8 mouse cellular contexts compared by ENCODE assay signal in genomic region chr2:139966288-139966687, GRCm38 (mm10).
DNase-seq lines count a peak whose midpoint lies in the region; ATAC-seq lines count a peak whose summit lies in the region.

No protein-coding gene starts in this region.

- no peak overlapping the region for H3K9ac ChIP-seq in neural tube, embryonic 15.5 days (replicated peaks)
- H3K9ac ChIP-seq in forebrain, embryonic 14.5 days (ENCODE audit: low read length): no peak overlapping the region
- H3K9ac ChIP-seq in liver, embryonic 11.5 days (ENCODE audit: low read depth, low read length): no peak overlapping the region

- no peak overlapping the region for H3K27ac ChIP-seq in neural tube, embryonic 15.5 days (replicated peaks)
- no peak overlapping the region for H3K27ac ChIP-seq in forebrain, embryonic 14.5 days (ENCODE audit: low read depth, low read length)
- H3K27ac ChIP-seq in liver, embryonic 11.5 days (ENCODE audit: low read depth, low read length): no peak overlapping the region

- H3K27me3 ChIP-seq in neural tube, embryonic 15.5 days (replicated peaks): no peaks in the 10 kb centered on the region
- H3K27me3 ChIP-seq in forebrain, embryonic 14.5 days (replicated peaks; ENCODE audit: control insufficient read depth, insufficient read depth, low read length): no peaks in the 10 kb centered on the region
- no peaks in the 10 kb centered on the region for H3K27me3 ChIP-seq in liver, embryonic 11.5 days (replicated peaks; ENCODE audit: control insufficient read depth, insufficient read depth, low read length)

- no peak for ATAC-seq in neural tube, embryonic 15.5 days (ENCODE audit: low FRiP score)
- no peak for ATAC-seq in forebrain, embryonic 14.5 days
- no peak for ATAC-seq in liver, embryonic 11.5 days (replicated peaks; ENCODE audit: low FRiP score)

- no peaks in the 10 kb centered on the region for H3K9me3 ChIP-seq in neural tube, embryonic 15.5 days (replicated peaks)
- no peaks in the 10 kb centered on the region for H3K9me3 ChIP-seq in forebrain, embryonic 14.5 days (replicated peaks; ENCODE audit: control insufficient read depth, low read length)
- no peaks in the 10 kb centered on the region for H3K9me3 ChIP-seq in liver, embryonic 11.5 days (ENCODE audit: control insufficient read depth, low read length)

- no peaks in the 10 kb centered on the region for H3K4me1 ChIP-seq in neural tube, embryonic 15.5 days
- no peaks in the 10 kb centered on the region for H3K4me1 ChIP-seq in forebrain, embryonic 14.5 days (ENCODE audit: control insufficient read depth, insufficient read depth, low read length)
- H3K4me1 ChIP-seq in liver, embryonic 11.5 days (replicated peaks; ENCODE audit: control insufficient read depth, insufficient read depth, low read length): no peaks in the 10 kb centered on the region

- H3K36me3 ChIP-seq in neural tube, embryonic 15.5 days: no peaks in the 10 kb centered on the region
- H3K36me3 ChIP-seq in forebrain, embryonic 14.5 days (ENCODE audit: control insufficient read depth, insufficient read depth, low read length): no peaks in the 10 kb centered on the region
- H3K36me3 ChIP-seq in liver, embryonic 11.5 days (ENCODE audit: control insufficient read depth, insufficient read depth, low read length): no peaks in the 10 kb centered on the region

- no peak overlapping the region for H3K4me3 ChIP-seq in neural tube, embryonic 15.5 days (replicated peaks)
- no peak overlapping the region for H3K4me3 ChIP-seq in forebrain, embryonic 14.5 days (ENCODE audit: low read depth, low read length)
- H3K4me3 ChIP-seq in liver, embryonic 11.5 days (ENCODE audit: low read depth, low read length): no peak overlapping the region

- no peak overlapping the region for H3K4me2 ChIP-seq in neural tube, embryonic 15.5 days
- H3K4me2 ChIP-seq in forebrain, embryonic 14.5 days (ENCODE audit: low read length): no peak overlapping the region
- H3K4me2 ChIP-seq in liver, embryonic 11.5 days: no peak overlapping the region

- peak; percentile 16 to 17 for DNase-seq in frontal cortex, postnatal 25 days (ENCODE audit: low spot score in 2 of 2)
- DNase-seq in frontal cortex, postnatal 14 days (ENCODE audit: low spot score in 2 of 2): no peak
- peak; percentile 44 for DNase-seq in neural tube, embryonic 10.5 days (ENCODE audit: extremely low spot score, low spot score)
- DNase-seq in adrenal gland, adult 2 months: peak; percentile 50
- peak; percentile 37 for DNase-seq in forebrain, embryonic 14.5 days (ENCODE audit: low spot score)
- peak; percentile 32 for DNase-seq in liver, embryonic 11.5 days (ENCODE audit: low spot score)
- peak; percentile 77 for DNase-seq in testis, postnatal 10 days (ENCODE audit: low spot score)

- 64% methylated on average over 3 of the region's 3 CpGs for WGBS in neural tube, embryonic 15.5 days
- WGBS in forebrain, embryonic 14.5 days: 61% methylated on average over 3 of the region's 3 CpGs
- WGBS in liver, embryonic 11.5 days: 62% methylated on average over 3 of the region's 3 CpGs

Comparison
In these comparisons a context has a peak if more than half of its experiments do, and no peak if none do; other contexts are left out.
1. DNase-seq: peak in frontal cortex, postnatal 25 days (2 of 2), neural tube, embryonic 10.5 days (single experiment), adrenal gland, adult 2 months (single experiment), forebrain, embryonic 14.5 days (single experiment), liver, embryonic 11.5 days (single experiment) and testis, postnatal 10 days (single experiment); none in frontal cortex, postnatal 14 days (0 of 2).